Mouse (Mus musculus) neural tube, embryonic 15.5 days (tissue): ENCODE measurements around the gene Lrig1. TPM values are rescaled to one million over a fixed set of nuclear protein-coding genes. Genes with fewer than 3 reads are reported as not detected.
A peak's percentile ranks its signal among the peaks of the same experiment; 100 is the strongest.

Experiments used
- ATAC-seq: fragments of 200-750 bp; cut with Nextera tagmentation; 2 replicates; pipeline ENCODE4 v1.8.0; 2017; ENCODE audit warnings: mild to moderate bottlenecking, moderate TSS enrichment, moderate library complexity; ENCODE audit not compliant: low FRiP score
- H3K27ac ChIP-seq: fragments of 300-500 bp; sonication (generic); replicated peaks from 2 replicates; pipeline ENCODE4 v1.5.1; 2015; ENCODE audit warnings: mild to moderate bottlenecking, inconsistent platforms
- H3K27me3 ChIP-seq: fragments of 300-500 bp; sonication (generic); replicated peaks from 2 replicates; pipeline ENCODE4 v1.6.1; 2015; ENCODE audit warnings: inconsistent platforms
- H3K36me3 ChIP-seq: fragments of 300-500 bp; sonication (generic); 2 replicates; pipeline ENCODE4 v1.6.1; 2015; ENCODE audit warnings: inconsistent platforms
- H3K4me1 ChIP-seq: fragments of 300-500 bp; sonication (generic); 2 replicates; pipeline ENCODE4 v1.6.1; 2015; ENCODE audit warnings: inconsistent platforms
- H3K4me2 ChIP-seq: fragments of 300-500 bp; sonication (generic); 2 replicates; pipeline ENCODE4 v1.6.1; 2015; ENCODE audit warnings: inconsistent platforms, mild to moderate bottlenecking, moderate library complexity
- H3K4me3 ChIP-seq: fragments of 300-500 bp; sonication (generic); replicated peaks from 2 replicates; pipeline ENCODE4 v1.5.1; 2015; ENCODE audit warnings: mild to moderate bottlenecking, inconsistent platforms
- H3K9ac ChIP-seq: fragments of 300-500 bp; sonication (generic); replicated peaks from 2 replicates; pipeline ENCODE4 v1.6.1; 2015; ENCODE audit warnings: mild to moderate bottlenecking, inconsistent platforms
- H3K9me3 ChIP-seq: fragments of 300-500 bp; sonication (generic); replicated peaks from 2 replicates; pipeline ENCODE4 v1.6.1; 2016; ENCODE audit warnings: inconsistent platforms
- WGBS: fragments of 180-500 bp; shearing (Covaris S2); methylation state at CpG from one replicate; pipeline ENCODE4 v1.1.7; 2015; ENCODE audit warnings: mixed read lengths; 5-methylcytosine and 5-hydroxymethylcytosine counted together
- polyA plus RNA-seq: library from polyadenylated mRNA; unstranded; fragments of >200 nt; fragmentation: Nextera tagmentation; extraction: Ambion mirVana; gene quantifications from 2 replicates; pipeline ENCODE4 v1.2.1, GENCODE M21; 2015

The Lrig1 gene
- polyA plus RNA-seq, 1 experiment from 2014 or later: 14.5 TPM

- Histone ChIP-seq H3K27ac (peak overlapping the region; percentile 35; the same call in 1 of the 2 replicates), H3K27me3 (no peaks in the 10 kb centered on the region), H3K36me3 (peaks cover 14% of the 10 kb centered on the region; the same call in 1 of the 2 replicates), H3K4me3 (no peak overlapping the region), H3K9me3 (no peaks in the 10 kb centered on the region), H3K4me2 (no peak overlapping the region), H3K4me1 (peaks cover 39% of the 10 kb centered on the region), H3K9ac (no peak overlapping the region)
- no peak for ATAC-seq
- 44% methylated on average over 5 of the region's 5 CpGs for WGBS
Observed at GRCm38 (mm10) chr6:94625896-94626295, 74.1 kb downstream of the Lrig1 start.

GRCm38 (mm10) chr6:94624543-94624942 lies 75.4 kb downstream of the Lrig1 start:
- 95% methylated on average over 5 of the region's 5 CpGs for WGBS
- ATAC-seq: no peak
- Histone ChIP-seq H3K9ac (no peak overlapping the region), H3K36me3 (peaks cover 20% of the 10 kb centered on the region), H3K4me2 (no peak overlapping the region), H3K27ac (no peak overlapping the region), H3K4me3 (no peak overlapping the region), H3K4me1 (peaks cover 26% of the 10 kb centered on the region), H3K27me3 (no peaks in the 10 kb centered on the region), H3K9me3 (no peaks in the 10 kb centered on the region)

GRCm38 (mm10) chr6:94622983-94623382 lies 77.0 kb downstream of the Lrig1 start:
- Histone ChIP-seq H3K36me3 (peaks cover 23% of the 10 kb centered on the region), H3K4me3 (no peak overlapping the region), H3K27ac (no peak overlapping the region), H3K9ac (no peak overlapping the region), H3K4me2 (no peak overlapping the region), H3K27me3 (no peaks in the 10 kb centered on the region), H3K9me3 (no peaks in the 10 kb centered on the region), H3K4me1 (peaks cover 24% of the 10 kb centered on the region)
- peak; percentile 27; the same call in 1 of the 2 replicates for ATAC-seq
- 77% methylated on average over 4 of the region's 4 CpGs for WGBS

- Histone ChIP-seq H3K36me3 (peaks cover 27% of the 10 kb centered on the region), H3K4me2 (no peak overlapping the region), H3K4me3 (no peak overlapping the region), H3K27me3 (no peaks in the 10 kb centered on the region), H3K9me3 (no peaks in the 10 kb centered on the region), H3K4me1 (peaks cover 6% of the 10 kb centered on the region), H3K9ac (no peak overlapping the region), H3K27ac (no peak overlapping the region)
- 86% methylated on average over 9 of the region's 9 CpGs for WGBS
- ATAC-seq: no peak
Observed at GRCm38 (mm10) chr6:94620801-94621301, 79.1 kb downstream of the Lrig1 start.

- Histone ChIP-seq H3K9ac (no peak overlapping the region), H3K4me2 (no peak overlapping the region), H3K27me3 (no peaks in the 10 kb centered on the region), H3K9me3 (no peaks in the 10 kb centered on the region), H3K27ac (peak overlapping the region; percentile 13; the same call in 1 of the 2 replicates), H3K4me1 (0 out of 2 replicates have a peak, but pooled peaks cover 3% of the 10 kb centered on the region), H3K36me3 (peaks cover 29% of the 10 kb centered on the region), H3K4me3 (no peak overlapping the region)
- WGBS: 70% methylated on average over 6 of the region's 6 CpGs
- no peak for ATAC-seq
Observed at GRCm38 (mm10) chr6:94620287-94620686, 79.7 kb downstream of the Lrig1 start.

- Histone ChIP-seq H3K9ac (no peak overlapping the region), H3K27ac (no peak overlapping the region), H3K36me3 (peaks cover 34% of the 10 kb centered on the region), H3K4me2 (no peak overlapping the region), H3K4me3 (no peak overlapping the region), H3K9me3 (no peaks in the 10 kb centered on the region), H3K27me3 (no peaks in the 10 kb centered on the region), H3K4me1 (0 out of 2 replicates have a peak, but pooled peaks cover 3% of the 10 kb centered on the region)
- no peak for ATAC-seq
- 80% methylated on average over 5 of the region's 5 CpGs for WGBS
Observed at GRCm38 (mm10) chr6:94618671-94619070, 81.3 kb downstream of the Lrig1 start.

- Histone ChIP-seq H3K4me3 (no peak overlapping the region), H3K36me3 (peaks cover 35% of the 10 kb centered on the region), H3K27me3 (no peaks in the 10 kb centered on the region), H3K27ac (no peak overlapping the region), H3K9ac (no peak overlapping the region), H3K4me1 (0 out of 2 replicates have a peak, but pooled peaks cover 3% of the 10 kb centered on the region), H3K9me3 (no peaks in the 10 kb centered on the region), H3K4me2 (no peak overlapping the region)
- ATAC-seq: no peak
- 82% methylated on average over 4 of the region's 4 CpGs for WGBS
Observed at GRCm38 (mm10) chr6:94615936-94616335, 84.0 kb downstream of the Lrig1 start.

- Histone ChIP-seq H3K9ac (no peak overlapping the region), H3K27ac (no peak overlapping the region), H3K9me3 (no peaks in the 10 kb centered on the region), H3K4me2 (no peak overlapping the region), H3K36me3 (peaks cover 44% of the 10 kb centered on the region), H3K27me3 (no peaks in the 10 kb centered on the region), H3K4me1 (0 out of 2 replicates have a peak, but pooled peaks cover 3% of the 10 kb centered on the region), H3K4me3 (no peak overlapping the region)
- no peak for ATAC-seq
- WGBS: 88% methylated on average over 6 of the region's 6 CpGs
Observed at GRCm38 (mm10) chr6:94614346-94614745, 85.6 kb downstream of the Lrig1 start.

- WGBS: 73% methylated on average over 6 of the region's 6 CpGs
- H3K27ac ChIP-seq: no peak overlapping the region; the same call in 1 of the 2 replicates
- H3K36me3 ChIP-seq: peaks cover 49% of the 10 kb centered on the region
Observed at GRCm38 (mm10) chr6:94613235-94613895, 86.6 kb downstream of the Lrig1 start.

GRCm38 (mm10) chr6:94604546-94604945 lies 95.4 kb downstream of the Lrig1 start:
- H3K9ac ChIP-seq: no peak overlapping the region
- 0 out of 2 replicates have a peak, but pooled peaks cover 2% of the 10 kb centered on the region for H3K4me1 ChIP-seq
- WGBS: 89% methylated on average over 2 of the region's 2 CpGs
- no peak for ATAC-seq
- H3K36me3 ChIP-seq: peaks cover 45% of the 10 kb centered on the region
- no peak overlapping the region for H3K27ac ChIP-seq
- H3K27me3 ChIP-seq: no peaks in the 10 kb centered on the region
- H3K4me2 ChIP-seq: no peak overlapping the region
- no peak overlapping the region for H3K4me3 ChIP-seq
- no peaks in the 10 kb centered on the region for H3K9me3 ChIP-seq

More at GRCm38 (mm10) chr6:94613235-94613895, 86.6 kb downstream of the Lrig1 start:
- no peak overlapping the region for H3K4me3 ChIP-seq
- 0 out of 2 replicates have a peak, but pooled peaks cover 3% of the 10 kb centered on the region for H3K4me1 ChIP-seq
- no peak for ATAC-seq
- H3K4me2 ChIP-seq: no peak overlapping the region
- no peak overlapping the region for H3K9ac ChIP-seq
- no peaks in the 10 kb centered on the region for H3K9me3 ChIP-seq
- no peaks in the 10 kb centered on the region for H3K27me3 ChIP-seq

- H3K4me2 ChIP-seq: no peak overlapping the region
- no peak for ATAC-seq
- WGBS: 53% methylated on average over 3 of the region's 3 CpGs
- peaks cover 42% of the 10 kb centered on the region for H3K36me3 ChIP-seq
- H3K9me3 ChIP-seq: no peaks in the 10 kb centered on the region
- H3K4me1 ChIP-seq: 0 out of 2 replicates have a peak, but pooled peaks cover 2% of the 10 kb centered on the region
- no peak overlapping the region for H3K9ac ChIP-seq
- no peak overlapping the region for H3K4me3 ChIP-seq
- no peak overlapping the region for H3K27ac ChIP-seq
- H3K27me3 ChIP-seq: no peaks in the 10 kb centered on the region
Observed at GRCm38 (mm10) chr6:94604072-94604471, 95.9 kb downstream of the Lrig1 start.

GRCm38 (mm10) chr6:94601811-94602210 lies 98.1 kb downstream of the Lrig1 start:
- peaks cover 26% of the 10 kb centered on the region for H3K36me3 ChIP-seq
- WGBS: 78% methylated on average over 5 of the region's 5 CpGs
- no peak overlapping the region for H3K9ac ChIP-seq
- H3K4me2 ChIP-seq: no peak overlapping the region
- no peak for ATAC-seq
- H3K27me3 ChIP-seq: no peaks in the 10 kb centered on the region
- no peak overlapping the region for H3K4me3 ChIP-seq
- no peak overlapping the region for H3K27ac ChIP-seq
- no peaks in the 10 kb centered on the region for H3K9me3 ChIP-seq
- 0 out of 2 replicates have a peak, but pooled peaks cover 2% of the 10 kb centered on the region for H3K4me1 ChIP-seq
